In the genomic region with DNA sequence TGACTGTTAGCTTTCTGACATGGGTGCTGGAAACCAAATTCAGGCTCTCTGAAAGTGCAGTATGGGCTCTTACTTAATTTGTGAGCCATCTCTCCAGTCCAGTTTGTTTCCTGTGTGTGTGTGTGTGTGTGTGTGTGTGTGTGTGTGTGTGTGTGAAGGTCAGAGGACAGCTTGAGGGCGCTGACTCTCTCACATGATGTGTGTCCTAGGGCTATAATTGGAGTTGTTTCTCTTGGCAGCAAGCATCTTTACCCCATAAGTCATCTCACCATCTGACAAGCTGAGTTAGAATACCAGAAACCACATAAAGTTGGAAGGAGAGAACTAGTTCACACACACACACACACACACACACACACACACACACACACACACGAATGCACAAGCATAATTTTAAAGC, we compare ENCODE assay signal across 30 mouse cellular contexts. TPM values are rescaled to one million over a fixed set of nuclear protein-coding genes. Genes with fewer than 3 reads are reported as not detected.
DNase-seq lines count a peak whose midpoint lies in the region; ATAC-seq and TF ChIP-seq lines count a peak whose summit lies in the region.
"Had no signal": no experiment of that assay in that cellular context is flagged by ENCODE, and none has a peak within 500 bp of the region (broad histone marks: within the 10 kb centered on the region; RNA-seq: fewer than 3 reads in every experiment).

No protein-coding gene starts in this region.

- TF ChIP-seq CTCF in kidney, adult 2 months (conservative IDR thresholded peaks at IDR 0.05; ENCODE audit: insufficient read depth, insufficient read length, low read depth, low read length), result no peak

- no peak for TF ChIP-seq POLR2A in kidney, adult 2 months (IDR thresholded peaks at IDR 0.05; ENCODE audit: low read depth, low read length)

- no peak overlapping the region for H3K4me3 ChIP-seq in kidney, adult 2 months (ENCODE audit: insufficient read depth, low read depth, low read length)
- H3K4me3 ChIP-seq in kidney, embryonic 16.5 days (ENCODE audit: low read length), result no peak overlapping the region
- H3K4me3 ChIP-seq: forebrain, embryonic 13.5 days; hindbrain, embryonic 12.5 days; intestine, embryonic 15.5 days; midbrain, embryonic 13.5 days; neural tube, embryonic 15.5 days; stomach, embryonic 15.5 days had no signal

- ATAC-seq in kidney, embryonic 16.5 days (ENCODE audit: low FRiP score, low TSS enrichment), result no peak
- ATAC-seq: CD4-positive, CD25-positive, alpha-beta regulatory T cell, adult 4 months; forebrain, embryonic 13.5 days; hindbrain, postnatal 0 days; intestine, embryonic 15.5 days; midbrain, embryonic 13.5 days had no signal

- 42% methylated on average over 2 of the region's 2 CpGs for WGBS in kidney, adult 2 months
- WGBS in kidney, embryonic 16.5 days, result 71% methylated on average over 2 of the region's 2 CpGs

- H3K36me3 ChIP-seq in kidney, adult 2 months (ENCODE audit: control insufficient read depth, insufficient read depth, low read length), result no peaks in the 10 kb centered on the region
- no peaks in the 10 kb centered on the region for H3K36me3 ChIP-seq in kidney, embryonic 16.5 days (ENCODE audit: insufficient read depth, low read length)
- H3K36me3 ChIP-seq: hindbrain, embryonic 12.5 days; intestine, embryonic 15.5 days; midbrain, embryonic 13.5 days; neural tube, embryonic 15.5 days; stomach, embryonic 15.5 days had no signal

- peak overlapping the region; percentile 58; the same call in 1 of the 2 replicates for H3K27ac ChIP-seq in kidney, adult 2 months (ENCODE audit: insufficient read depth, low read depth, low read length)
- no peak overlapping the region for H3K27ac ChIP-seq in kidney, embryonic 16.5 days (ENCODE audit: low read length)
- H3K27ac ChIP-seq: forebrain, embryonic 13.5 days; hindbrain, embryonic 12.5 days; hindbrain, postnatal 0 days; intestine, embryonic 15.5 days; liver, embryonic 14.5 days; macrophage; midbrain, embryonic 13.5 days; neural tube, embryonic 15.5 days; stomach, embryonic 15.5 days had no signal

- H3K9me3 ChIP-seq in kidney, embryonic 16.5 days (ENCODE audit: low read length), result no peaks in the 10 kb centered on the region
- H3K9me3 ChIP-seq: forebrain, embryonic 13.5 days; hindbrain, embryonic 12.5 days; intestine, embryonic 15.5 days; midbrain, embryonic 13.5 days; neural tube, embryonic 15.5 days; stomach, embryonic 15.5 days had no signal

- no peaks in the 10 kb centered on the region for H3K27me3 ChIP-seq in kidney, adult 2 months (replicated peaks; ENCODE audit: control insufficient read depth, insufficient read depth, low read length)
- no peaks in the 10 kb centered on the region for H3K27me3 ChIP-seq in kidney, embryonic 16.5 days (ENCODE audit: insufficient read depth, low read length)
- H3K27me3 ChIP-seq: forebrain, embryonic 13.5 days; hindbrain, embryonic 12.5 days; intestine, embryonic 15.5 days; midbrain, embryonic 13.5 days; neural tube, embryonic 15.5 days; stomach, embryonic 15.5 days had no signal

- no peak overlapping the region for H3K4me2 ChIP-seq in kidney, embryonic 16.5 days (replicated peaks; ENCODE audit: low read depth, low read length)
- H3K4me2 ChIP-seq: forebrain, embryonic 13.5 days; heart, embryonic 11.5 days; hindbrain, embryonic 12.5 days; intestine, embryonic 15.5 days; midbrain, embryonic 13.5 days; neural tube, embryonic 15.5 days; stomach, embryonic 15.5 days had no signal

- H3K4me1 ChIP-seq in kidney, adult 2 months (ENCODE audit: control insufficient read depth, insufficient read depth, low read length), result 0 out of 2 replicates have a peak, but pooled peaks cover 3% of the 10 kb centered on the region
- H3K4me1 ChIP-seq in kidney, embryonic 16.5 days (ENCODE audit: insufficient read depth, low read length), result peaks cover 16% of the 10 kb centered on the region
- H3K4me1 ChIP-seq: forebrain, embryonic 13.5 days; hindbrain, embryonic 12.5 days; intestine, embryonic 15.5 days; midbrain, embryonic 13.5 days had no signal

- peak; percentile 70 for DNase-seq in kidney, adult 2 months
- peak; percentile 67 for DNase-seq in 3134 (ENCODE audit: extremely low read depth, insufficient read length, low spot score)
- DNase-seq in 3T3-L1 (ENCODE audit: low read depth, low spot score), result peak; percentile 86
- peak; percentile 54 to 61 for DNase-seq in kidney, postnatal 36 days
- no peak for DNase-seq in spleen, adult 18-20 months
- DNase-seq: adrenal gland, adult 2 months; cerebellum, adult 2 months; cerebellum, postnatal 25 days; gastrocnemius, postnatal 10 days; heart, postnatal 14 days; layer of hippocampus, adult 9-11 months; liver; lung, adult 2 months; lung, postnatal 10 days; retina, postnatal 1 day; right cerebral cortex, postnatal 14 days had no signal

- no peak overlapping the region for H3K9ac ChIP-seq in kidney, embryonic 16.5 days (replicated peaks; ENCODE audit: low read length)
- H3K9ac ChIP-seq: forebrain, embryonic 13.5 days; hindbrain, embryonic 12.5 days; intestine, embryonic 15.5 days; liver, embryonic 14.5 days; midbrain, embryonic 13.5 days; neural tube, embryonic 15.5 days; stomach, embryonic 15.5 days had no signal

RNA-seq across cellular contexts. Expression of a gene that starts 18.8 kb away (rescaled TPM):
- polyA plus RNA-seq in kidney, adult 2 months (2012; rRNA removed), result 128 and 146 TPM in 2 replicates
- polyA plus RNA-seq in kidney, embryonic 16.5 days (2015; fragmentation: Nextera tagmentation; extraction: Ambion mirVana), result 213 and 219 TPM in 2 replicates

RNA-seq across cellular contexts. Expression of a gene that starts 44.1 kb away (rescaled TPM):
- polyA plus RNA-seq in kidney, adult 2 months (2012; rRNA removed), result 1.7 and 3.2 TPM in 2 replicates
- polyA plus RNA-seq in kidney, embryonic 16.5 days (2015; fragmentation: Nextera tagmentation; extraction: Ambion mirVana), result 3.3 and 5.8 TPM in 2 replicates
- polyA plus RNA-seq: CD4-positive, CD25-positive, alpha-beta regulatory T cell, adult 4 months had no signal

RNA-seq across cellular contexts. Expression of a gene that starts 57.4 kb away (rescaled TPM):
- 121 and 131 TPM in 2 replicates for polyA plus RNA-seq in kidney, adult 2 months (2012; rRNA removed)
- 925 and 946 TPM in 2 replicates for polyA plus RNA-seq in kidney, embryonic 16.5 days (2015; fragmentation: Nextera tagmentation; extraction: Ambion mirVana)

RNA-seq across cellular contexts. Expression of a gene that starts 57.5 kb away (rescaled TPM):
- 12.0 TPM in 1 of 2 replicates, not detected in the other for polyA plus RNA-seq in kidney, adult 2 months (2012; rRNA removed)
- not detected in 2 replicates for polyA plus RNA-seq in kidney, embryonic 16.5 days (2015; fragmentation: Nextera tagmentation; extraction: Ambion mirVana)
- polyA plus RNA-seq: CD4-positive, CD25-positive, alpha-beta regulatory T cell, adult 4 months; embryonic facial prominence, embryonic 11.5 days; forebrain, embryonic 13.5 days; heart, embryonic 11.5 days; hindbrain, embryonic 12.5 days; hindbrain, postnatal 0 days; intestine, embryonic 15.5 days; limb, embryonic 11.5 days; midbrain, embryonic 13.5 days; neural tube, embryonic 15.5 days; stomach, embryonic 15.5 days had no signal

Comparison
In these comparisons a context has a peak if more than half of its experiments do, and no peak if none do; other contexts are left out.
1. DNase-seq: peak in kidney, adult 2 months (single experiment), 3134 (single experiment), 3T3-L1 (single experiment) and kidney, postnatal 36 days (2 of 2); none in spleen, adult 18-20 months (0 of 2).